Mouse (Mus musculus): ENCODE measurements around the gene Becn1.

- TF ChIP-seq CTCF (IDR thresholded peaks at IDR 0.05; ENCODE audit: low read depth) (no peak), EP300 (IDR thresholded peaks at IDR 0.05; ENCODE audit: low read depth) (no peak)
Observed at GRCm38 (mm10) chr11:101295191-101295590, 6.9 kb downstream of the Becn1 start.
